Mouse (Mus musculus) midbrain, embryonic 15.5 days (tissue): Measurements from ENCODE around the gene Brinp2. TPM values are rescaled to one million over a fixed set of nuclear protein-coding genes. Genes with fewer than 3 reads are reported as not detected.

Source experiments
- ATAC-seq: fragments of 200-750 bp; cut with Nextera tagmentation; replicated peaks from 2 replicates; pipeline ENCODE4 v1.8.0; 2017; ENCODE audit warnings: moderate TSS enrichment
- H3K27ac ChIP-seq: fragments of 300-500 bp; sonication (generic); 2 replicates; pipeline ENCODE4 v1.5.1; 2015; ENCODE audit warnings: mild to moderate bottlenecking, inconsistent platforms
- H3K27me3 ChIP-seq: fragments of 300-500 bp; sonication (generic); replicated peaks from 2 replicates; pipeline ENCODE4 v1.6.1; 2015; ENCODE audit warnings: inconsistent platforms
- H3K36me3 ChIP-seq: fragments of 300-500 bp; sonication (generic); replicated peaks from 2 replicates; pipeline ENCODE4 v1.6.1; 2015; ENCODE audit warnings: inconsistent platforms
- H3K4me1 ChIP-seq: fragments of 300-500 bp; sonication (generic); 2 replicates; pipeline ENCODE4 v1.6.1; 2015; ENCODE audit warnings: inconsistent platforms
- H3K4me2 ChIP-seq: fragments of 300-500 bp; sonication (generic); 2 replicates; pipeline ENCODE4 v1.6.1; 2015; ENCODE audit warnings: inconsistent platforms, mild to moderate bottlenecking, moderate library complexity
- H3K4me3 ChIP-seq: fragments of 300-500 bp; sonication (generic); 2 replicates; pipeline ENCODE4 v1.5.1; 2015; ENCODE audit warnings: mild to moderate bottlenecking, inconsistent platforms
- H3K9ac ChIP-seq: fragments of 300-500 bp; sonication (generic); 2 replicates; pipeline ENCODE4 v1.6.1; 2015; ENCODE audit warnings: mild to moderate bottlenecking, inconsistent platforms
- H3K9me3 ChIP-seq: fragments of 300-500 bp; sonication (generic); 2 replicates; pipeline ENCODE4 v1.6.1; 2016; ENCODE audit warnings: inconsistent platforms
- WGBS: fragments of 180-500 bp; shearing (Covaris S2); methylation state at CpG from one replicate; pipeline ENCODE4 v1.1.7; 2015; ENCODE audit warnings: mixed read lengths; 5-methylcytosine and 5-hydroxymethylcytosine counted together
- polyA plus RNA-seq: library from polyadenylated mRNA; unstranded; fragments of >200 nt; fragmentation: Nextera tagmentation; extraction: Ambion mirVana; gene quantifications from 2 replicates; pipeline ENCODE4 v1.2.1, GENCODE M21; 2015

Gene Brinp2
- polyA plus RNA-seq, 1 experiment from 2014 or later, result 33.4 TPM

DNA sequence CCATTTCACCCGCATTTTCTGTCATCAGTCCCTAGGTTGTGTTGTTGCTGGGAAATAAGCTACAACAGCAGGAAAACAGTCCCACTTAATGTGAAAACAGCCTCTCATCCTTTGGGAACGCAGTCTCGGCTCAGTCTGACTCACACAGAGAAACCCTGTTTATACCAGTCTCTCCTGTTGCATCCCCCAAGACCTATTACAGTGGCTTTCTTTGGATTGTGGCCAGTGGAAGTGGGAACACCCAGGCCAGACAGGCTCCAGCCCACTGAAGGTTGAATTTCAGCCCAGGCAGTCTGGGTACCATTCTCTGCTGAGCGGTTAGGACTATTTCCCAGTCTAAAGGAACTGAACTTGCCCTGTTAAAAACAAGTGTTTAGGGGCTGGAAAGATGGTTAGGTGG lies 142.4 kb downstream of the Brinp2 start:
- no peak for ATAC-seq
- Histone ChIP-seq H3K27ac (no peak overlapping the region), H3K27me3 (no peaks in the 10 kb centered on the region), H3K9ac (no peak overlapping the region), H3K36me3 (no peaks in the 10 kb centered on the region), H3K9me3 (no peaks in the 10 kb centered on the region), H3K4me2 (no peak overlapping the region), H3K4me1 (no peaks in the 10 kb centered on the region), H3K4me3 (no peak overlapping the region)
- 80% methylated on average over 4 of the region's 4 CpGs for WGBS

DNA sequence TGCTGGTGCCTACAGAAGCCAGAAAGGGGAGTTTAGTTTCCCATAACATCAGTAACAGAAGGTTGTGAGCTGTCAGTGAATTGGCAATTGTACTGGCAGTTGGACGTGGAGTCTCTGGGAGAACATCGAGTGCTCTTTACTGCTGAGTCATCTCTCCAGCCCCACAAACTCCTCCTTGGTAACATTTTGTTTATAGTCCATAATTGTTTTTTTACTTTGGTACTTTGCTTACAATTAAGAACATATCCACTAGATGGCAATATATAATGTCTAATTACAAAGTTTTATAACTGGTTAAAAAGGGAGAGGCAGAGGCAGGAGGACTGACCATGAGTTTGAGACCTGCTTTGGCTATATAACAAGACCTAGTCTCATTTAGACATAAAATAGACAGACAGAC lies 148.5 kb downstream of the Brinp2 start:
- no peaks in the 10 kb centered on the region for H3K4me1 ChIP-seq
- no peak overlapping the region for H3K9ac ChIP-seq
- H3K4me2 ChIP-seq, result no peak overlapping the region
- no peak overlapping the region for H3K27ac ChIP-seq
- H3K4me3 ChIP-seq, result no peak overlapping the region
- no peak for ATAC-seq
- no peaks in the 10 kb centered on the region for H3K36me3 ChIP-seq
- no peaks in the 10 kb centered on the region for H3K9me3 ChIP-seq
- no peaks in the 10 kb centered on the region for H3K27me3 ChIP-seq
- 87% methylated on average over 2 of the region's 2 CpGs for WGBS

DNA sequence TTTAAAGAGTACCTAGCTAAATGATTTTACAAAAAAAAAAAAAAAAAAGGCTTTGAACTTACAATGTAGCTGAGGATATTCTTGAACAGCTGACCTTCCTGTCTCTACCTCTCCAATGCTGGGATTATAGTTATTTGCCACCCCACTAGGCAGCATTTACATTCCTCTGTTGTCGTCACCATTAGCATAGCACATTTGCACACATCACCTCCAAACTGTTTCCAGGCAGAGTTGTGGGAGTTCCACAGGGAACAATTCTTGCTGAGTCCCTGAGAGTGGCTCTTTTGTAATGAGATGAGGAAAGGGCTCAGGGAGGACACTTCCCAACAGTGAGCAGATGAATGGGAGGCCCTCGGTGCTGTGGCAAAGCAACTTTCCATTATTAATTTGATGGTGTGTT lies 153.2 kb downstream of the Brinp2 start:
- 36% methylated on average over 2 of the region's 2 CpGs for WGBS
- ATAC-seq, result no peak

More for the DNA sequence above, 153.2 kb downstream of the Brinp2 start:
- Histone ChIP-seq H3K4me2 (no peak overlapping the region), H3K27ac (no peak overlapping the region), H3K9ac (no peak overlapping the region), H3K36me3 (no peaks in the 10 kb centered on the region), H3K27me3 (no peaks in the 10 kb centered on the region), H3K9me3 (no peaks in the 10 kb centered on the region), H3K4me1 (no peaks in the 10 kb centered on the region), H3K4me3 (no peak overlapping the region)

Other genes starting within 250 kb of the Brinp2 start
- gene Astn1, start 5.9 kb upstream of the Brinp2 start, polyA plus RNA-seq, result 43.2 and 44.3 TPM in 2 replicates